Mouse (Mus musculus): ENCODE results near the gene Fth1.

Fth1 gene

DNA sequence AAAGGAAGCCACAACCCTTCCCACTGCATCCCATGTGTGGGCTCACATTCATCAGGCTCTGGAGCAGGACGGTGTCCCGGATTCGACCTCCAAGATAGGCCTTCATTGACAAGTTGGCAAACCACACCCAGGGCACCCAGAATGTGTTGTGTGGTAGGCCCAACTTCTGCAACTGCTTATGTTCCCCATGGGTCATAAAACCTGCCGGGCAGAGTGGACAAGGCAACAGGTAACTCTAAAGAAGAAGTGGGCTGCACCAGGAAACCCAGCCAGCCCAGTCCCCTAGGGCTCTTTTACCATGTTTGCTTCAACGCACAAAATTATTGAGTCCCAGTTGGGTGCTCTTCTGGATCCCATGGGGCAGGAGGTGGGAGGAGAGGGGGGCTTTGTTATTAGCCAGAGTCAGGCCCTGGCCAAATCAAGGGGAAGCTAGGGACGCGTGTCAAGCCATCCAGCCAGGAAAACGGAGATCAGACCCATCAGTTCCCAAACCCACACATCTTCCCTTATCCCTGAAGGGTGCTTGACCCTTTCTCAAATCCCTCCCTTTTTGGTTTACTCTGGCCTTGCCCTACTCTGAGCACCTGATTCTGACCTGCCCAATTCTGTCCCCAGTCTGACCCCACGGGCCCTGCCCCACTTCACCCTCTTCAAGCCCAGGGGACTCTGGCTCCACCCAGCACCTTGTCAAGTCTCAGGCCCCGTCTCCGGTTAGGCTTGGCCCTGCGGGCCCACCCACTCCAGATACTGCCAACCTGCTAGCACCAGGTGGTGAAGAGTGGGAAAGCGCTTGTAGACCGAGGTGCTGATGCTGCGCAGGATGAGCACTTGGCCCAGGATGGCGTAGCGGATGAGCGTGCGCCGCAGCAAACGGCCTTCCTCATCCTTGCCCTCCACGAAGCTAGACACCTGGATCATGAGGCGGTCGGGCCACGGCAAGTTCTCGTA is 11.9 kb downstream of the Fth1 start:
- peak in 1 of 2 experiments; percentile 23 for DNase-seq

DNA sequence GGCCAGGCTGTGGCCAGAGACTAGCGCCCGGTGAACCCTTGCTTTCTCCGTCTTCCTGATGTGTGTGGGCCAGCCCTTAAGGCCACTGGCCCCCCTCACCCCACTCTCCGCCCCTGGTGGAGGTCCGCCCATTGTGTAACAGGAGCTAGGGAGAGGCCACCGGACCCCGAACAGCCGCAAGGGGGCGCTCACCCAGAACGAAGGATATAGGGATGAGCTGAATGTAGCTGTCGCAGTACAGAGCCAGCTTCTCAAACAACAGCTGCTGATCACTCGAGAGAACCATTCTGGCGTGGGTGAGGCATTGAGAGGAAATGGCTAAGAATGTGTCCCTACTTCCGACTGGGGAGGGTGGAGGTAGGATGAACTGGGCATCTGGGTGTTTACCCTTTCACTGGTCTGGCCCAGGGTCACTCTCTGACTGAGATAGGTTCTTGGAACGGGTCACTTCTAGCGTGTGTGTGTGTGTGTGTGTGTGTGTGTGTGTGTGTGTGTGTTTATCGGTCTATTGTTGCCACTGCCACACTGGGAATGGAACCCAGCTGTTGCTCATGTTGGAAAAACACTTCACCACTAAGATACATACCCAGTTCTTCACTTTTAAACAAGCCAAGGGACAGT is 12.7 kb downstream of the Fth1 start:
- DNase-seq: peak; percentile 80 to 83

DNA sequence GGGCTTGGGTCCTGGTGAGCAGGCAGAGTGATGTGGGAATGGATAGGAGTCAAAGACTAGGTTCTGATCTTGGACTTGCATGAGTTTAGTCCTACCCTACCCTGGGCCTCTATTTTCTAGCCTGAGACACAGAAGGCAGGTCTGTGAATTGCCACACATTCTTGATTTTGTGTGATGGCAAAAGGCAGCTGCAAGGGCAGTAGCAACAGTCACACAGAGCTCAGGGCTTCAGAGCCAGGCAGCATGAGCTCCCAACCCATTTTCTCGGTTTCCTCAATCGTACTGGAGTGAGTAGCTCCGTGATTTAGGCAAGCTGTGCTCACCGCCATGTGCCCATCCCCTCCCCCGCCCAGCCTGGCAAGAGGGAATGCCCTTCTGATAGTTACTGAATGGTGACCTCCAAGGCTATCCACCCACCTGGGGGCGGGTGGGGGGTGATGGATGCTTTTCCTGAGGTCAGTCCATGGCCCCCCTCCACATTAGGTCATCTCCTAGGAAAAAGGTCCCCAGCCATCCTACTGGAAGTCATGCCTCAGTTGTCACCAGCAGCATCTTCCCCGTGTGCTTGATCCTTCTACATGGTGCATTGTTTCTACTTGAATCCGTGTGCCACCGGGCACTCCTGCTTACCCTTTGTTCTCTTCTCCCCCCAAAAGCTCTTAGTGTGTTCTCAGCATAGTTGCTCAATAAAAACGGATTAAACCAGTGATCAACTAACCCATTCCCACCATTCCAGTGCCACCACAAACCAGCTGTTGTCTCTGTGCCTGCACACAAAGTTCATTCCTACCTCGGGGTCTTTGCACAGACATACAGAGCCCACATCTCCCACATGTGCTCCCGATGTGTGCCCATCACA is 17.0 kb downstream of the Fth1 start:
- DNase-seq: no peak

DNA sequence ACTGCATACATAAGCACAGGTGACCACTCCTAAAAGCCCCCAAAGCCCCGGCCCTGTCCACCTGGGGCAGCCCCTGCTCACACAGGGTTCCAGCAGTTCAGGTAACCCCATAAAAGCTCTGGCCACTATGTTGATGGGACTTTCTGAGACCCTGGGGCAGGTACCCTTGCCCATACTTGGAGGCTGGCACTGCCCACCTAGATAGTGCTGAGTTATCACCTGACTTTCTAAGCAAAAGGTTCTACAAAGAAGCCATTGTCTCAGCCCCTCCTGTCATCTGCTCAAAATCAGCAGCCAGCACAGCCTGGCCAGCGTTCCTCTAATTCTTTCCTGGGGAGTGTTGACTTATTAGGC is 17.6 kb downstream of the Fth1 start:
- DNase-seq: no peak

DNA sequence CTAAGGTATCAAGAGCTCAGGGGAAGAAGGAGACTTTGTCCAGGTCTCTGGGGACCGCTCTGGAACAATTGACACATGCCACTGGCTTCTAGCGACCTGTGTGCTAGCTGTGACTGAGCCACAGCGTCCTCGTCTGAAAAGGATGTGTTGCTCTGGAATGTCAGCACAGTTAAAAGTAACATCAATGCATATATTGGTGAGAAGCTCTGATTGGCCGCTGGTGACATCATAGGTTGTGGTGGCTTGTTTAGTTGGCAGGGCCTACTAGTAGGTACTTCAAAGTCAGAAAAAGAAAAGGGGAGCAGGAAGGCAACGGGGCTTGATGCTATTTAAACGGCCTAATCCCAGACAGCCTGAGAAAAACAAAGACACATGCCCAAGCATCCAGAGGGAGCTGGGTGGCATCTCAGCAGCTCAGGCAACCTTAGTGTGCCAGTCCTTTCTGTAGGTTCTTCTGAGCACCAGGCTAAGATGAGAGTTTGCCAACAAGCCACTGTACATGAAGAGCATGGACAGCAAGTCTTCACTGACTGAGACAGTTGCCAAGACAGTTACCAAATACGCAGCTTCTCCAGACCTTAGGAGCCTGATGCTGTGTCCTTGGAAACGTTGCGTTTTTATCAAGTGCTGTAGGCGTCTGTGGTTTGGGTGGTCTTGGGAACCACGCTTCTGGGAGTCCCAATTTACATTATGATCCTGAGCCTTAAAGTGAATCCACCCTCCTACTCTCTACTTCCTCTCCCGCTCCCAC is 18.5 kb downstream of the Fth1 start:
- no peak for DNase-seq

DNA sequence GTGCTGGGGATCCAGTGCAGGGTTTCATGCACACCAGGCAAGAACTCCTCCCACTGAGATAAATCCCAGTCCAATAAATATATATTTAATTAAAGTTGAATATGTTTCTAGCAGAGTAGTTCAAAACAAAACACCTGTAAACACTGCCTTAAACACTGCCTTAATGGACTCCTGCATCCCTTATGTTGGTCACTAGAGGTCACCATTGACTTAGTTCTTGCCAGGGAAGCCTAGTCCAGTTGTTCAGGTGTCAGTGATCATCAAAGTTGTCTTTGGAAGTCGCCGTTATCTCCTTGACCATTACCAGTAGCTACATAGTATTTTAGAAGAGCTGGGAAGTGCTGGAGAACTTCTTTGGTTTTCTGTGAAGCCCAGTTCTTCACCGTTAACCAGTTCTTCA is 19.9 kb downstream of the Fth1 start:
- no peak for DNase-seq

DNA sequence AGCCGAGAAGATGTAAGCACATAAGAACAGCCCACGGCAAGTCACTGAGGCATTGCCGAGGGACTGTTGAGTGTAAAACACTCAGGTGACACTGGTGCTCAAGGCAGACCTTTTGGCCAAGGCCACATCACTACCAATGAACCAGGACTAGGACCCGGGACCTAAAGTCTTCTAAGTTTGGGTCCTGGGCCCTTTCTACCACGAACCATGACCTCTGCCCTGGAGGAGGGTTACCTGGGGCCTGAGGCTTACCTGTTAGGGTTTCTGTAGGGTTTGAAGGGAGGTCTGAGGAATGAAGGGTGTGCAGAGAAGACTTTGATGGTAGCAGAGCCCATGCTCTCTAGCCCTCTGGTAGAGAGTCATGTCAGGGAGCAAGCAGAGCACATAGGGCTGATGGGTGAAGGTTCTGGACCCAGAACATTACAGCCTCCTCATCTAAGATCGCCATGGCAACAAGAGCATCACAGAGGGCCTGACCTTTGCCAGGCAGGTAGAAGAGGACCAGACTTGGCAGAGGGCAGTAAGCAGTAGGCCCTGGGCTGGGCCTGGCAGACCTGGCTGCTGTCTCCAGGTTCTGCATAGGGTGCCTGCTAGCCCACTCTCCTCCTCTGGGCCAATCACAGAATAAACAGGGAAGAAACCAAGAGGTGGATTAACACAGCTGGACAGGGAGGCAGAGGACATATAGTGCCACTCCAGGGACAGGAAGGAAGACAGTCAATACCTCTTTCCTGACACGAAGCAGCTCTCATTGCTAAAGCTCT is 21.0 kb downstream of the Fth1 start, which contains the start of the genes Best1 and Rab3il1:
TSS of gene Best1 (minus strand) at position 428 of the 764 bp plus-strand sequence.
TSS of gene Rab3il1 (plus strand) at position 464 of the 764 bp plus-strand sequence.
- no peak for DNase-seq

DNA sequence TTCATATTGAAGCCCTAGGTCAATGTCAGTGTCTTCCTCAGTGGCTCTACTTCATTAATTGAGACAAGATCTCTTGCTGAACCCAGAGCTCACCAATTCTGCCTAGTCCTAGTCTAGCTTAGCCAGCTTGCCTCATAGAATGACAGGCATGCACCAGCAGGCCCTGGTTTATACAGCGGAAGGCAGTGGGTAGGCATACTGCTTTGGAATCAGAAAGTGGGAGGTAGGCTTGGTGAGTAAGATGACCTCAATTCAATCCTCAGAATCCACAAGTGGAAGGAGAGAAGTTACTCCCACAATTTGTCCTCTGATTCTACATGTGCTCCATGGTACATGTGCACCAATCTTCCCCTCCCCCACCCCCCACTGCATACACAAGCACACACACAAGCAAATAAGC is 23.3 kb downstream of the Fth1 start:
- no peak for DNase-seq

DNA sequence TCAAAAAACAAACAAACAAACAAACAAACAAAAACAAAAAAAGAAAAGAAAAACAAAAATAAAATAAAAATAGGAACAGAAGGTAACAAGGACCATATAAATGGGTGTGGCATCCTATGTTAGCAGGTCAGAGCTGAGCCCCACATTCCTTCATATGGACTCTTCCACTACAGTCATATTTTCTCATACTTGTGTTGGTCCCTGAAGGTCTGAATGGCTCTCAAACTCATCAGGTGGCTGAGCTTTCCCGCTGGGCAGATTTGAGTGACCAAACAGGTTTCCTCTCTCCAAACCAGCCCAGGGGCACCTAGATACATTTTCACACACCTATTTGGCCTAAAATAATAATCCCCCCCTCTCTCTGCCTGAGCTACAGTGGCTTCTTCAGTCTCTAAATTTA is 31.0 kb downstream of the Fth1 start:
- DNase-seq: no peak

DNA sequence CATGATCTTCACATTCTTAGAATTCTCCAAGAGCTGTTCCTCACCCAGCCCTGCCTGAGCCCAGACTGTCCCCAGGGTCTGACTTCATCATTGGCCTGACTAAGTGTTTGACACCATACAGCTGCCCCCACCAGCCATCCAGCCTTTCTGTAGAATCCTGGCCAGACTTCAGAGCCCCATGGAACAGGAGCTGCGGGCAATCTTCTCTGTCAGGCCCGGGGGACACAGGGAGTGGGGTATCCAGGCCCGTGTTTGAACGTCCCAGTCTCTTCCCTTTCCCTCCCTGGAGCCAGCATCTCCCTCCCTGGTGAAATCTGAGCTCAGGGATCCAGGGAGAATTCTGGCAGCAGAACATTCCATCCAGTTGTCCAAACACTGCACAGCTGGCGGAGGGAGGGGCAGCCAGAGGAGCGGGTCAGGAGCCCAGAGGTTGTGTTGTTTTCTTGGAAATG is 32.5 kb downstream of the Fth1 start:
- DNase-seq: no peak

DNA sequence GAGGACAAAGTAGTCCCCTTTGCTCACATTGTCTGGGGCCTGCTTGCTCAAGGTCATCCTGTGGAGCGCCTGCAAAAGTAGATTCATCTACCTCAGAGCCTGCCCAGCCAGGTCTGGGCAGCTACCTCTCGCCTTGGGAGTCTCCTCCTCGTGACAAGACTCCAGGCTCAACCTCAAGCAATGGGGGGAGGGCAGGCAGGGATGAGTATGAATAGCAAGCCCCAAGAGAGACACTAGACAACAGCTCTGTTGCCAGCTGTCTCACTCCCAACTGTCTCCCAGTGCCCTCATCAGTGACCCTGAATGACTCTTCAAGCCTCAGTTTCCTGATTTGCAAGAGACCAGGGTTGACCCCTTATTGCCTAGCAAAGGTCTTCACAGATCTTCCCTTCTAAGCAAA is 33.0 kb downstream of the Fth1 start:
- no peak for DNase-seq

DNA sequence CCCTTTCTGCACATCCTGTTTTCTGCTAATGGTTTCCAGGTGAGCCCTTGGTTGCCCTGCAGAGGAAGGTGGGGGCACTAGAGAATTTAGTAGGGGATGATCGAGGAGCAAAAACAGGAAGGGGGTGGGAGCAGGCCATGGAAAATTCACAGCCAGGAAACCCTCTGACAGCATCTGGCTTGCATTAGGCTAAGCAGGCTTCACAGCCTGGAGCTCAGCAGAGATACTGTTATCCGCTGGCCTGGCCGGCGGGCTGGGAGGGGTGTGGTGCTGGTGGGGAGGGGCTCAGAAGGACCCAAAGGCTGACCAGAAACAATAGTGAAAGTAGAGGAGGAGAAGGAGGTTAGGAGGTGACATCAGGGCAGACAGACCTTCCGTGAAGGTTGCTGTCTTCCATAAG is 33.5 kb downstream of the Fth1 start:
- no peak for DNase-seq

DNA sequence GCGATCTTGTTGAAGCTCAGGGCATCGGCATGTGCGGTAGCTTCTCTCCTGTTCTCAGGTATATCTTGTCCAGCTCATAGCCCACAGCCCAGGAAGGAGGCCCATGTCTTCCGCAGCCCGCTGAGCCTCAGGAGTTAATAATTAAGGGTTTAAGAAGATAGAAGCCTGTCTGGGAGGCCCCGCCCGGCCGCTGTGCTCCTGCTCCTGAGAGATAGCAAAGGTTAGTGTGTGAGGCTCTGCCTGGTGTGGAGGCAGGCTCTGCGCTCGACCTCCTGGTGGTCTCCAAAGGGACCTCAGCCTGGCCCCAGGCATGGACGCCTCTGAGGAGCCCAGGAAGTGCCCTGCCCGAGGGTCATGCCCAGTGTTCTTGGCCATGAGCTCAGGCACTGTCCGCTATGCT is 34.4 kb downstream of the Fth1 start:
- DNase-seq: no peak

DNA sequence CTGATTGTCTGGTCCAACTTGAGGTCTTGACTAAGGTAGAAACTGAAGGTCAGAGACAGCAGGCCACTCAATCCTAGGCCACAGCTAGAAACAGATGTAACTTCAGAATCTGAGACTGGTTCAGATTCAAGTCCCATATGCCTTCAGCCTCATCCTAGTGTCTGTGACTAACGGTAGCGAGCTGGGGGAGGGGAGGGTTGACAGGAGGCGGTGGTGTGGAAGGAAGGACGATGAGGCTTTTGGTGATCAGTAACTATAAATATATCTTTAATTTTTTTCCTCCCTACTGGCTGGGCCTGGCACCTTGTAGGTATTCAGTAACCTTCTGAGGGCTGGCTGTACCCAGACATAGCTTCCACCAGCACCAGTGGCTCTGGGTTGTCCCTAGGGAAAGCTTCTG is 35.0 kb downstream of the Fth1 start:
- DNase-seq: no peak

DNA sequence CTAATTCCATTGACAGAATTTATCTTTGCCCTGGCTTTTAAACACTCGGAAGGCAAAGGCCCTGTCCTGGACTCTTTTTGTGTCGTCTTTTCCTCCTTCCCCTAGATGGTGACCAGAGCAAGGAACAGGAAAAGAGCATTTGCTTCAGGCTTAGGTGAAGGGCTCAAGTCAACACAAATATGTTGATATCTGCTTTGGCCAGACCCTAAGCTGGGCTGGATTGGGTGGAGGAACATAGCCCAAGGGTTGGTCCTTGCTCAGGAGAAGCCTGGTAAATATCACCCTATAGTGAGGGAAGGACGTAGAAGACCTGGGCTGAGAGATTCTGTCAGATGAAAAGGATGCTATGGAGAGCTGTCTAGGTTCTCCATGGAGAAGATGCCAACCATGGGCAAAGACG is 35.8 kb downstream of the Fth1 start:
- no peak for DNase-seq

DNA sequence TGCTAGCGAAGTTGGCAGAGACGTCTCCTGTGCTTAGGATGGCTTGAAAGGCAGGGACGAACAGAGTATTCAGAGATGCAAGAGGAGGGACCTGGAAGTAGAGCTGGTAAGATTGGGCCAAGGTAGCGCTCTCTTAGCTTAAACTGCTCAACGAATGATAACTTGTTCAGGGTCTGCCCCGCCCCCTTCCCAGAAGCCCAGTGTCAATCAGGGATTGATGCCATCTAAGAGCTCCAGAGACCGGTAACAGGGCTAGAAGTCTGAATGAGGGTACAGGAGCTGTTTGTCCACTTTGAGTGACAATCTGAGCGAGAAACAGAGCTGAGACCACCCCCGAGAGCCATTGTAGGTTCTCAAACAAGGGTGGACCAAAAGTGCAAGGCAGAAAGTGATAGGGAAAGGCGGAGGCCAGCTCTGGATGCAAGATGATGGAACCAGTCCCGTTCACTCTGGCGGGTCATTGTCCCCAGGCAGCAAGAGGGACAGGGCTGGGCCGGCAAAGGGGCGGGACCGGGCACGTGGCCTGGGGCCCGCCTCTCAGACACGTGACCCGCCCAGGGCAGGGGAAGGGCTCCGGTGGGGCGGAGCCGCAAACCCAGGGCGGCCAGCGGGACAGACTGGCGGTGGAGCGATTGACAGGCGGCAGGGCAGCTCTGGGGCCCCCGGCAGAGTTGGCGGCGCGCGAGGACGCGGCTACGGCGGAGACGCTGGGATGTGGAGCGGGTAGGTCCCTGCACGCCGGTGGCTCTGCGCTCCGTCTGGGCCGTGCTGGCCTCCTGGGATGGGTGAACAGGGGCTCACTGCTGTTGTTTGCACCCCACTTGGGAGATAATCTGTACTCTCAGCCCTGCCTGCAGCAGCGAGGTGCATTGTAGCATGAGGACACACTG is 37.5 kb downstream of the Fth1 start:
- peak; percentile 57 to 63 for DNase-seq

DNA sequence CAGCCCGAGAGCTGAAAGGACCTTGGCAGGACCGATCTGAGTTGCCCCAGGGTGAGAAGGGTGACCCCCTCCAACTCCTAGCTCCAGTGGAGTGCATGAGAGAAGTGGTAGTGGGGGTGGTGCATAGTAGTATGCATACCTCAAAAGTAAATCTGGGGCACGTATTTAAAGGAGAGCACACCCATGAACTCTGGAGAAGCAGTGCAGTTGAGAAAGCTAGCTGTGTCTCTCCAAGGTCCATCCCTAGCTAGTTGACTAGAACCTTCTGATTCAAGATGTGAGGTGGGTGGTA is 38.1 kb downstream of the Fth1 start:
- DNase-seq: no peak

DNA sequence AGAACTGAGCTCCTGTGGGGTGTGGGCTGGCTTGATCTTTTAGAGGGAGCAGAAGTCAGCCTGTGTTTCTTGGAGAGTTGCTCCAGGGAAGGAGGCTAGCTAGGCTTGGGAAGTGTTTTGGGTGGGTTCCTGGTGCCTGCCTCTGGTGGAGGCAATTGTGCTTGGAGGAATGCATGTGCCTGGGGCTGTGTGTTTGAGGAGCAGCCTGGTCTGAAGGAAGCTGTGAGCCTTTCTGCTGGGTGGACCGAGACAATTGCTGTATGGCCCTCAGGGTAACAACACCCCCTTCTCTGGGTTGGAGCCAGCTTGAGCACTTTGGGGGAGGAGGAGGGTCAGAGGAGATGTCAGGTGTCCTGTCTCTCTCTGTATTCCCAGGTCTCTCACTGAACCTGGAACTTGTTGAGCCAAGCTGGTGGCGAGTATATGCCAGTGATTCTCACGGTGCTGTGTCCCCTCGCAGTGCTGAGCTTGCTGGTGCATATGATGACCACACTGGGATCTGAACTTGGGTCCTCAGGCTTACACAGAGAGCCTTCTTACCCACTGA is 38.9 kb downstream of the Fth1 start:
- DNase-seq: no peak

DNA sequence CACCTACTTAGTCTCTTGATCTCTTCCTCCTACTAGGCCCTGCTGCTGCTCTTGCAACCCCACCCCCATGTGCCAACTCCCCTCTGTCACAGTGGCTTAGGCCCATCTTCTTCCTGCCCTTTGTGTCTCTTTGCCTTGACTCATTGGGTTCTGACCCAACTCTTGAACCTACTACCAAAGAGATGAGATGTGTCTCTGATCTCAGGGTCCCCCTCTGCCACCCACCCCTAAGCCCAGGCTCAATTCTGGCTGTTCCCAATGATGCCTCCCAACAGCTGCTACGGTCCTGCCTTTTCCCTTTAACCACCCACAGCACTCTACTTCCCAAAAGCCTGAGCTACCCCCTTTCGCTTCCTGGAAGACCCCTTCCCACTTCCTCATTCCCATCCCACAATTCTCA is 41.6 kb downstream of the Fth1 start:
- DNase-seq: no peak
